ENCODE assay signal across 19 mouse cellular contexts in genomic region chr11:96327122-96327521, GRCm38 (mm10). TPM values are rescaled to one million over a fixed set of nuclear protein-coding genes. Genes with fewer than 3 reads are reported as not detected.
DNase-seq lines count a peak whose midpoint lies in the region; ATAC-seq and TF ChIP-seq lines count a peak whose summit lies in the region.
"Had no signal": no experiment of that assay in that cellular context is flagged by ENCODE, and none has a peak within 500 bp of the region (broad histone marks: within the 10 kb centered on the region; RNA-seq: fewer than 3 reads in every experiment).

No protein-coding gene starts in this region.

- peak overlapping the region; percentile 100 for H3K9ac ChIP-seq in neural tube, embryonic 11.5 days (ENCODE audit: low read length)
- H3K9ac ChIP-seq in neural tube, embryonic 12.5 days, result peak overlapping the region; percentile 100
- H3K9ac ChIP-seq: forebrain, postnatal 0 days; liver, embryonic 14.5 days had no signal

- H3K27me3 ChIP-seq in kidney, adult 2 months (replicated peaks; ENCODE audit: control insufficient read depth, insufficient read depth, low read length), result no peaks in the 10 kb centered on the region
- no peaks in the 10 kb centered on the region for H3K27me3 ChIP-seq in neural tube, embryonic 11.5 days (ENCODE audit: control insufficient read depth, insufficient read depth, low read length)
- H3K27me3 ChIP-seq in neural tube, embryonic 12.5 days (replicated peaks), result no peaks in the 10 kb centered on the region

- H3K4me3 ChIP-seq in kidney, adult 2 months (ENCODE audit: insufficient read depth, low read depth, low read length), result no peak overlapping the region
- H3K4me3 ChIP-seq in neural tube, embryonic 11.5 days (ENCODE audit: low read depth, low read length), result peak overlapping the region; percentile 96
- peak overlapping the region; percentile 65 for H3K4me3 ChIP-seq in neural tube, embryonic 12.5 days
- H3K4me3 ChIP-seq: heart, adult 2 months had no signal

- H3K27ac ChIP-seq in kidney, adult 2 months (ENCODE audit: insufficient read depth, low read depth, low read length), result peak overlapping the region; percentile 15; the same call in 1 of the 2 replicates
- peak overlapping the region; percentile 100 for H3K27ac ChIP-seq in neural tube, embryonic 11.5 days (ENCODE audit: low read depth, low read length)
- H3K27ac ChIP-seq in neural tube, embryonic 12.5 days, result peak overlapping the region; percentile 100
- H3K27ac ChIP-seq: heart, adult 2 months; liver, embryonic 14.5 days had no signal

- DNase-seq in kidney, adult 2 months, result no peak
- DNase-seq in kidney, postnatal 4 days, result no peak
- no peak for DNase-seq in neural tube, embryonic 11.5 days (ENCODE audit: low spot score)
- no peak for DNase-seq in neural tube, embryonic 10.5 days (ENCODE audit: extremely low spot score, low spot score)
- DNase-seq in layer of hippocampus, adult 18-20 months (ENCODE audit: low spot score in 2 of 2), result no peak
- no peak for DNase-seq in layer of hippocampus, postnatal 10 days (ENCODE audit: low spot score in 2 of 2)
- no peak for DNase-seq in embryo, embryonic 10.5 days (ENCODE audit: low spot score)
- DNase-seq: adrenal gland, adult 2 months; cerebellum, adult 9-11 months; forebrain, postnatal 0 days; heart, adult 2 months; right cerebral cortex, postnatal 25 days; thymus, postnatal 14 days had no signal

- 74% methylated on average over 7 of the region's 7 CpGs for WGBS in kidney, adult 2 months
- 9% methylated on average over 7 of the region's 7 CpGs for WGBS in neural tube, embryonic 11.5 days
- WGBS in neural tube, embryonic 12.5 days, result 3% methylated on average over 7 of the region's 7 CpGs

- peaks cover 13% of the 10 kb centered on the region for H3K4me1 ChIP-seq in kidney, adult 2 months (ENCODE audit: control insufficient read depth, insufficient read depth, low read length)
- peaks cover 61% of the 10 kb centered on the region for H3K4me1 ChIP-seq in neural tube, embryonic 11.5 days (ENCODE audit: control insufficient read depth, insufficient read depth, low read length)
- H3K4me1 ChIP-seq in neural tube, embryonic 12.5 days, result peaks cover 82% of the 10 kb centered on the region

- TF ChIP-seq POLR2A in kidney, adult 2 months (IDR thresholded peaks at IDR 0.05; ENCODE audit: low read depth, low read length), result no peak

- ATAC-seq in neural tube, embryonic 11.5 days (ENCODE audit: insufficient read depth, low FRiP score, low TSS enrichment), result no peak
- ATAC-seq in neural tube, embryonic 12.5 days (ENCODE audit: low FRiP score, low read depth), result no peak
- ATAC-seq: forebrain, postnatal 0 days had no signal

- peak overlapping the region; percentile 100 for H3K4me2 ChIP-seq in neural tube, embryonic 11.5 days (ENCODE audit: low read depth)
- peak overlapping the region; percentile 100 for H3K4me2 ChIP-seq in neural tube, embryonic 12.5 days (replicated peaks)

- no peaks in the 10 kb centered on the region for H3K9me3 ChIP-seq in neural tube, embryonic 11.5 days (ENCODE audit: control insufficient read depth, low read length)
- H3K9me3 ChIP-seq in neural tube, embryonic 12.5 days, result no peaks in the 10 kb centered on the region

- TF ChIP-seq CTCF in kidney, adult 2 months (conservative IDR thresholded peaks at IDR 0.05; ENCODE audit: insufficient read depth, insufficient read length, low read depth, low read length), result no peak

- H3K36me3 ChIP-seq in kidney, adult 2 months (ENCODE audit: control insufficient read depth, insufficient read depth, low read length), result no peaks in the 10 kb centered on the region; the same call in 1 of the 2 replicates
- H3K36me3 ChIP-seq in neural tube, embryonic 11.5 days (ENCODE audit: control insufficient read depth, insufficient read depth, low read length), result peaks cover 2% of the 10 kb centered on the region; the same call in 1 of the 2 replicates
- H3K36me3 ChIP-seq in neural tube, embryonic 12.5 days, result peaks cover 21% of the 10 kb centered on the region

RNA-seq across cellular contexts. Expression of gene Hoxb3, which starts 4.0 kb away (rescaled TPM):
- polyA plus RNA-seq in kidney, adult 2 months (2012; rRNA removed), result 10.1 and 14.1 TPM in 2 replicates
- 10.3 and 14.2 TPM in 2 replicates for polyA plus RNA-seq in neural tube, embryonic 11.5 days (2014; fragmentation: Nextera tagmentation; extraction: Ambion mirVana)
- 21.2 and 26.5 TPM in 2 replicates for polyA plus RNA-seq in neural tube, embryonic 12.5 days (2016; fragmentation: Nextera tagmentation; extraction: Ambion mirVana)
- total RNA-seq in layer of hippocampus, adult 18-20 months (2021), result not detected
- total RNA-seq in layer of hippocampus, postnatal 10 days (2021), result not detected
- total RNA-seq: forebrain, postnatal 0 days; left cerebral cortex, postnatal 25 days had no signal
- polyA plus RNA-seq: forebrain, postnatal 0 days; midbrain, postnatal 0 days had no signal

RNA-seq across cellular contexts. Expression of gene Hoxb4, which starts 9.1 kb away (rescaled TPM):
- polyA plus RNA-seq in kidney, adult 2 months (2012; rRNA removed), result 12.6 and 14.6 TPM in 2 replicates
- polyA plus RNA-seq in neural tube, embryonic 11.5 days (2014; fragmentation: Nextera tagmentation; extraction: Ambion mirVana), result 3.1 and 3.8 TPM in 2 replicates
- polyA plus RNA-seq in neural tube, embryonic 12.5 days (2016; fragmentation: Nextera tagmentation; extraction: Ambion mirVana), result 10.2 and 15.1 TPM in 2 replicates
- not detected for total RNA-seq in layer of hippocampus, adult 18-20 months (2021)
- not detected for total RNA-seq in layer of hippocampus, postnatal 10 days (2021)
- total RNA-seq: forebrain, postnatal 0 days; left cerebral cortex, postnatal 25 days had no signal
- polyA plus RNA-seq: forebrain, postnatal 0 days; midbrain, postnatal 0 days had no signal

RNA-seq across cellular contexts. Expression of gene Hoxb2, which starts 23.2 kb away (rescaled TPM):
- polyA plus RNA-seq in kidney, adult 2 months (2012; rRNA removed), result 22.8 and 28.4 TPM in 2 replicates
- 88.2 and 89.0 TPM in 2 replicates for polyA plus RNA-seq in neural tube, embryonic 11.5 days (2014; fragmentation: Nextera tagmentation; extraction: Ambion mirVana)
- polyA plus RNA-seq in neural tube, embryonic 12.5 days (2016; fragmentation: Nextera tagmentation; extraction: Ambion mirVana), result 109 and 119 TPM in 2 replicates
- not detected for total RNA-seq in layer of hippocampus, adult 18-20 months (2021)
- total RNA-seq in layer of hippocampus, postnatal 10 days (2021), result not detected
- total RNA-seq: forebrain, postnatal 0 days; left cerebral cortex, postnatal 25 days; megakaryocyte, adult 5-6 weeks had no signal
- polyA plus RNA-seq: forebrain, postnatal 0 days; midbrain, postnatal 0 days had no signal

RNA-seq across cellular contexts. Expression of gene Hoxb5, which starts 24.0 kb away (rescaled TPM):
- polyA plus RNA-seq in kidney, adult 2 months (2012; rRNA removed), result 7.7 and 8.4 TPM in 2 replicates
- 49.0 and 49.1 TPM in 2 replicates for polyA plus RNA-seq in neural tube, embryonic 11.5 days (2014; fragmentation: Nextera tagmentation; extraction: Ambion mirVana)
- polyA plus RNA-seq in neural tube, embryonic 12.5 days (2016; fragmentation: Nextera tagmentation; extraction: Ambion mirVana), result 79.2 and 94.7 TPM in 2 replicates
- total RNA-seq in layer of hippocampus, adult 18-20 months (2021), result not detected
- total RNA-seq in layer of hippocampus, postnatal 10 days (2021), result not detected
- total RNA-seq: forebrain, postnatal 0 days; left cerebral cortex, postnatal 25 days; megakaryocyte, adult 5-6 weeks had no signal
- polyA plus RNA-seq: forebrain, postnatal 0 days; midbrain, postnatal 0 days had no signal

RNA-seq across cellular contexts. Expression of gene Hoxb6, which starts 34.8 kb away (rescaled TPM):
- 62.7 and 67.9 TPM in 2 replicates for polyA plus RNA-seq in kidney, adult 2 months (2012; rRNA removed)
- polyA plus RNA-seq in neural tube, embryonic 11.5 days (2014; fragmentation: Nextera tagmentation; extraction: Ambion mirVana), result 81.4 and 87.2 TPM in 2 replicates
- 145 and 151 TPM in 2 replicates for polyA plus RNA-seq in neural tube, embryonic 12.5 days (2016; fragmentation: Nextera tagmentation; extraction: Ambion mirVana)
- total RNA-seq in layer of hippocampus, adult 18-20 months (2021), result not detected
- not detected for total RNA-seq in layer of hippocampus, postnatal 10 days (2021)
- total RNA-seq: forebrain, postnatal 0 days; heart, adult 2 months; heart, postnatal 25 days; left cerebral cortex, postnatal 25 days; megakaryocyte, adult 5-6 weeks had no signal
- polyA plus RNA-seq: forebrain, postnatal 0 days; heart, adult 2 months; midbrain, postnatal 0 days had no signal

Comparison
In these comparisons a context has a peak if more than half of its experiments do, and no peak if none do; other contexts are left out.
1. H3K27ac ChIP-seq: peak in every context shown above with its lines; median percentile 100 in neural tube, embryonic 11.5 days; 100 in neural tube, embryonic 12.5 days; 15 in kidney, adult 2 months.